Mouse (Mus musculus) cortical plate, adult 2 months (tissue): ENCODE results near the gene A030014E15Rik. TPM values are rescaled to one million over a fixed set of nuclear protein-coding genes. Genes with fewer than 3 reads are reported as not detected.
A peak's percentile ranks its signal among the peaks of the same experiment; 100 is the strongest.

Experiments
- H3K27ac ChIP-seq: fragments of 200-500 bp; 2 replicates; pipeline ENCODE4 v1.5.1; 2012; ENCODE audit warnings: low read length, control low read depth, inconsistent platforms; ENCODE audit not compliant: insufficient read depth
- H3K4me1 ChIP-seq: fragments of 200-500 bp; 2 replicates; pipeline ENCODE4 v1.6.1; 2011; ENCODE audit warnings: low read length; ENCODE audit not compliant: control insufficient read depth, insufficient read depth
- H3K4me3 ChIP-seq: fragments of 200-500 bp; 2 replicates; pipeline ENCODE4 v1.5.1; 2011; ENCODE audit warnings: mild to moderate bottlenecking, low read length, control low read depth; ENCODE audit not compliant: insufficient read depth
- CTCF ChIP-seq: fragments of 200-500 bp; IDR thresholded peaks from 2 replicates; pipeline ENCODE4 v1.5.1; 2011; ENCODE audit warnings: mild to moderate bottlenecking, control low read depth, low read length; ENCODE audit not compliant: insufficient read depth; ENCODE audit errors: extremely low read depth
- POLR2A ChIP-seq: fragments of 200-500 bp; IDR thresholded peaks from 2 replicates; pipeline ENCODE4 v1.6.1; 2011; ENCODE audit warnings: mild to moderate bottlenecking, low read length, control low read depth; ENCODE audit not compliant: insufficient read depth; ENCODE audit errors: extremely low read depth
- polyA plus RNA-seq: library from polyadenylated mRNA; depleted of rRNA; stranded (reverse); fragments of >200 nt; gene quantifications from 2 replicates; pipeline ENCODE4 v1.2.3, GENCODE M21; 2012; rRNA removed

The A030014E15Rik gene
- polyA plus RNA-seq, 1 experiment, result not detected

DNA sequence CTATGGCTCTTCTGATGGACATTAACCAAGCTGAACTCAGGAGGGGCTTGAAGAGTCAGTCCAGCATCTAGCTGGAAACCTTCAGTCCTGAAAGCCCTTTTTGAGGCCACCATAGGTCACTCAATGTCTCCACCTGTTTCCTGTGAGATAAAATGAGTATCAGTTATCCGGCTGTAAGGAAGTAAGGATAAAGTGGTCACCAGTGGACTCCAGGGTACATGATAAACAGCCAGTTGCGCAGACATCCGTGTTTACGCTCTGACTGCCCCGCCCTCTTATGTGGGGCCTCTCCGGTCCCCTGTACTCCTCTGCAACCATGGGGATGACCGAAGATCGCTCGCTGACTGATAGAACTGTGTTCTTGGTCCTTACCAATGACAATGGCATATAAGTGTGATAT, 49.6 kb downstream of the A030014E15Rik start:
- Histone ChIP-seq H3K4me3 (no peak overlapping the region), H3K4me1 (no peaks in the 10 kb centered on the region), H3K27ac (peak overlapping the region; percentile 90)
- no peak for TF ChIP-seq POLR2A
- TF ChIP-seq CTCF, result no peak

Other genes starting within 250 kb of the A030014E15Rik start
- gene Mff, start 200.0 kb upstream of the A030014E15Rik start, polyA plus RNA-seq, result 365 and 371 TPM in 2 replicates
- not detected in 2 replicates for gene Tm4sf20, start 156.5 kb upstream of the A030014E15Rik start, polyA plus RNA-seq
- not detected in 2 replicates for gene Gm47791, start 153.7 kb upstream of the A030014E15Rik start, polyA plus RNA-seq
- 37.5 and 39.5 TPM in 2 replicates for gene Agfg1, start 85.4 kb upstream of the A030014E15Rik start, polyA plus RNA-seq
- gene A030005L19Rik, start 11.6 kb upstream of the A030014E15Rik start, polyA plus RNA-seq, result 2.1 and 2.2 TPM in 2 replicates
- not detected in 2 replicates for gene Gm6217, start 6.5 kb downstream of the A030014E15Rik start, polyA plus RNA-seq
- gene A030003K21Rik, start 18.5 kb downstream of the A030014E15Rik start, polyA plus RNA-seq, result not detected in 2 replicates
- not detected in 2 replicates for gene Gm7544, start 31.1 kb downstream of the A030014E15Rik start, polyA plus RNA-seq
- gene Gm47955, start 35.4 kb downstream of the A030014E15Rik start, polyA plus RNA-seq, result not detected in 2 replicates
- not detected in 2 replicates for gene Gm47959, start 75.6 kb downstream of the A030014E15Rik start, polyA plus RNA-seq
- 3.9 and 5.2 TPM in 2 replicates for gene Slc19a3, start 113.5 kb downstream of the A030014E15Rik start, polyA plus RNA-seq
- not detected in 2 replicates for gene Krtap28-10, start 117.6 kb downstream of the A030014E15Rik start, polyA plus RNA-seq
- 0.09 TPM in 1 of 2 replicates, not detected in the other for gene Gm47969, start 120.0 kb downstream of the A030014E15Rik start, polyA plus RNA-seq
- not detected in 2 replicates for gene A030005K14Rik, start 134.5 kb downstream of the A030014E15Rik start, polyA plus RNA-seq
- gene Krtap28-13, start 136.0 kb downstream of the A030014E15Rik start, polyA plus RNA-seq, result 0.30 TPM in 1 of 2 replicates, not detected in the other
- gene Ccl20, start 191.8 kb downstream of the A030014E15Rik start, polyA plus RNA-seq, result not detected in 2 replicates
- gene Daw1, start 234.8 kb downstream of the A030014E15Rik start, polyA plus RNA-seq, result 0.30 and 0.56 TPM in 2 replicates